Mouse (Mus musculus) embryonic facial prominence, embryonic 11.5 days (tissue): Measurements from ENCODE around the gene Rnase12. TPM values are rescaled to one million over a fixed set of nuclear protein-coding genes. Genes with fewer than 3 reads are reported as not detected.
A peak's percentile ranks its signal among the peaks of the same experiment; 100 is the strongest.

Experiments
- ATAC-seq: fragments of 200-750 bp; cut with Nextera tagmentation; replicated peaks from 2 replicates; pipeline ENCODE4 v1.8.0; 2017; ENCODE audit warnings: low read depth; ENCODE audit not compliant: insufficient number of reproducible peaks, low FRiP score, low TSS enrichment
- DNase-seq: peaks from one replicate; pipeline ENCODE4 v3.0.0-alpha.2; 2015; ENCODE audit warnings: low spot score
- H3K27ac ChIP-seq: fragments of 300-500 bp; sonication (generic); replicated peaks from 2 replicates; pipeline ENCODE4 v1.5.1; 2014; ENCODE audit warnings: mild to moderate bottlenecking, low read depth, low read length, control low read depth
- H3K27me3 ChIP-seq: fragments of 300-500 bp; sonication (generic); 2 replicates; pipeline ENCODE4 v1.6.1; 2014; ENCODE audit warnings: mild to moderate bottlenecking, low read length, moderate library complexity, mixed read lengths; ENCODE audit not compliant: control insufficient read depth, insufficient read depth
- H3K36me3 ChIP-seq: fragments of 300-500 bp; sonication (generic); replicated peaks from 2 replicates; pipeline ENCODE4 v1.6.1; 2014; ENCODE audit warnings: low read depth, mild to moderate bottlenecking, low read length, moderate library complexity, mixed read lengths; ENCODE audit not compliant: control insufficient read depth, insufficient read depth
- H3K4me1 ChIP-seq: fragments of 300-500 bp; sonication (generic); 2 replicates; pipeline ENCODE4 v1.6.1; 2014; ENCODE audit warnings: low read length, mixed read lengths; ENCODE audit not compliant: control insufficient read depth, insufficient read depth
- H3K4me2 ChIP-seq: fragments of 300-500 bp; sonication (generic); 2 replicates; pipeline ENCODE4 v1.6.1; 2014; ENCODE audit warnings: low read depth, mild to moderate bottlenecking, control low read depth, low read length, moderate library complexity
- H3K4me3 ChIP-seq: fragments of 300-500 bp; sonication (generic); 2 replicates; pipeline ENCODE4 v1.5.1; 2014; ENCODE audit warnings: low read depth, low read length, control low read depth
- H3K9ac ChIP-seq: fragments of 300-500 bp; sonication (generic); replicated peaks from 2 replicates; pipeline ENCODE4 v1.6.1; 2014; ENCODE audit warnings: mild to moderate bottlenecking, control low read depth, low read length
- H3K9me3 ChIP-seq: fragments of 300-500 bp; sonication (generic); replicated peaks from 2 replicates; pipeline ENCODE4 v1.6.1; 2016; ENCODE audit warnings: mild to moderate bottlenecking, low read length, inconsistent platforms, mixed read lengths; ENCODE audit not compliant: control insufficient read depth
- WGBS: fragments of 180-500 bp; shearing (Covaris S2); extraction: QIAGEN DNeasy Blood & Tissue Kit; methylation state at CpG from one replicate; pipeline ENCODE4 v1.1.7; 2014; 5-methylcytosine and 5-hydroxymethylcytosine counted together
- polyA plus RNA-seq: library from polyadenylated mRNA; unstranded; fragments of >200 nt; fragmentation: Nextera tagmentation; extraction: Ambion mirVana; gene quantifications from 2 replicates; pipeline ENCODE4 v1.2.1, GENCODE M21; 2014

The Rnase12 gene
- polyA plus RNA-seq, 1 experiment from 2014 or later, result not detected

GRCm38 (mm10) chr14:51051941-51052340 lies 5.5 kb downstream of the Rnase12 start:
- H3K4me3 ChIP-seq, result no peak overlapping the region
- H3K27me3 ChIP-seq, result no peaks in the 10 kb centered on the region
- H3K9me3 ChIP-seq, result no peaks in the 10 kb centered on the region
- no peaks in the 10 kb centered on the region for H3K4me1 ChIP-seq
- DNase-seq, result no peak
- no peak for ATAC-seq
- no peak overlapping the region for H3K9ac ChIP-seq
- H3K36me3 ChIP-seq, result no peaks in the 10 kb centered on the region
- 58% methylated on average over 5 of the region's 5 CpGs for WGBS
- H3K4me2 ChIP-seq, result no peak overlapping the region
- no peak overlapping the region for H3K27ac ChIP-seq

- DNase-seq (no peak), ATAC-seq (no peak)
- no peaks in the 10 kb centered on the region for H3K27me3 ChIP-seq
- 86% methylated on average over 2 of the region's 2 CpGs for WGBS
- no peaks in the 10 kb centered on the region for H3K9me3 ChIP-seq
- no peaks in the 10 kb centered on the region for H3K4me1 ChIP-seq
- no peak within 1 kb of the TSS for H3K9ac ChIP-seq
- H3K36me3 ChIP-seq, result no peaks in the 10 kb centered on the region
- H3K4me2 ChIP-seq, result no peak within 1 kb of the TSS
- H3K27ac ChIP-seq, result no peak within 1 kb of the TSS
- H3K4me3 ChIP-seq, result no peak within 1 kb of the TSS
Observed at GRCm38 (mm10) chr14:51050063-51050462, 7.4 kb downstream of the Rnase12 start, which contains the start of gene Rnase11. Gene Rnase11, minus strand, starts transcription at chr14:51050163.

GRCm38 (mm10) chr14:51047846-51048245 lies 9.6 kb downstream of the Rnase12 start:
- Histone ChIP-seq H3K4me3 (no peak overlapping the region), H3K9ac (no peak overlapping the region), H3K4me2 (no peak overlapping the region), H3K9me3 (no peaks in the 10 kb centered on the region), H3K27ac (no peak overlapping the region), H3K4me1 (no peaks in the 10 kb centered on the region), H3K36me3 (no peaks in the 10 kb centered on the region), H3K27me3 (no peaks in the 10 kb centered on the region)
- DNase-seq (no peak), ATAC-seq (no peak)
- 38% methylated on average over 5 of the region's 5 CpGs for WGBS

GRCm38 (mm10) chr14:51041769-51042168 lies 15.7 kb downstream of the Rnase12 start, which contains the start of gene Rnase9:
Gene Rnase9, minus strand, starts transcription at chr14:51041869.
- H3K27ac ChIP-seq, result no peak within 1 kb of the TSS
- no peaks in the 10 kb centered on the region for H3K9me3 ChIP-seq
- no peaks in the 10 kb centered on the region for H3K27me3 ChIP-seq
- WGBS, result 71% methylated on average over 6 of the region's 6 CpGs
- H3K9ac ChIP-seq, result no peak within 1 kb of the TSS
- H3K4me2 ChIP-seq, result no peak within 1 kb of the TSS
- no peak for ATAC-seq
- H3K36me3 ChIP-seq, result no peaks in the 10 kb centered on the region
- DNase-seq, result no peak
- H3K4me3 ChIP-seq, result no peak within 1 kb of the TSS
- H3K4me1 ChIP-seq, result no peaks in the 10 kb centered on the region

- no peaks in the 10 kb centered on the region for H3K9me3 ChIP-seq
- ATAC-seq, result no peak
- 78% methylated on average over 4 of the region's 4 CpGs for WGBS
- H3K4me1 ChIP-seq, result no peaks in the 10 kb centered on the region
- H3K36me3 ChIP-seq, result no peaks in the 10 kb centered on the region
- no peak for DNase-seq
- H3K4me2 ChIP-seq, result no peak overlapping the region
- no peak overlapping the region for H3K4me3 ChIP-seq
- H3K9ac ChIP-seq, result no peak overlapping the region
- no peak overlapping the region for H3K27ac ChIP-seq
- no peaks in the 10 kb centered on the region for H3K27me3 ChIP-seq
Observed at GRCm38 (mm10) chr14:51036214-51036613, 21.2 kb downstream of the Rnase12 start.

GRCm38 (mm10) chr14:51035206-51035605 lies 22.3 kb downstream of the Rnase12 start:
- Histone ChIP-seq H3K9ac (no peak overlapping the region), H3K27me3 (no peaks in the 10 kb centered on the region), H3K36me3 (no peaks in the 10 kb centered on the region), H3K4me1 (no peaks in the 10 kb centered on the region), H3K4me3 (no peak overlapping the region), H3K9me3 (no peaks in the 10 kb centered on the region), H3K27ac (no peak overlapping the region), H3K4me2 (no peak overlapping the region)
- ATAC-seq (no peak), DNase-seq (no peak)
- 46% methylated on average over 1 of the region's 1 CpGs for WGBS

- no peak overlapping the region for H3K4me3 ChIP-seq
- no peaks in the 10 kb centered on the region for H3K4me1 ChIP-seq
- no peaks in the 10 kb centered on the region for H3K36me3 ChIP-seq
- WGBS, result 56% methylated on average over 3 of the region's 3 CpGs
- H3K9me3 ChIP-seq, result no peaks in the 10 kb centered on the region
- no peak overlapping the region for H3K9ac ChIP-seq
- no peak for DNase-seq
- H3K27me3 ChIP-seq, result no peaks in the 10 kb centered on the region
- H3K27ac ChIP-seq, result no peak overlapping the region
- no peak overlapping the region for H3K4me2 ChIP-seq
- ATAC-seq, result no peak
Observed at GRCm38 (mm10) chr14:51027387-51028155, 29.9 kb downstream of the Rnase12 start.

- Histone ChIP-seq H3K27ac (no peak overlapping the region), H3K9me3 (no peaks in the 10 kb centered on the region), H3K4me1 (no peaks in the 10 kb centered on the region), H3K36me3 (no peaks in the 10 kb centered on the region), H3K9ac (no peak overlapping the region), H3K27me3 (no peaks in the 10 kb centered on the region), H3K4me3 (no peak overlapping the region), H3K4me2 (no peak overlapping the region)
- ATAC-seq (no peak), DNase-seq (peak; percentile 86)
- 36% methylated on average over 5 of the region's 5 CpGs for WGBS
Observed at GRCm38 (mm10) chr14:51026391-51027133, 30.9 kb downstream of the Rnase12 start.
